Mouse (Mus musculus) intestine, embryonic 15.5 days (tissue): ENCODE results near the gene Sgo1. TPM values are rescaled to one million over a fixed set of nuclear protein-coding genes. Genes with fewer than 3 reads are reported as not detected.
"Not testable (repeated sequence)": the region's sequence is repeated elsewhere in the genome, so short reads cannot be mapped to it uniquely, and the experiment has no call there.

Source experiments
- ATAC-seq: fragments of 200-750 bp; cut with Nextera tagmentation; 2 replicates; pipeline ENCODE4 v1.8.0; 2017; ENCODE audit warnings: moderate TSS enrichment, moderate library complexity
- H3K27ac ChIP-seq: fragments of 300-500 bp; sonication (generic); 2 replicates; pipeline ENCODE4 v1.5.1; 2015; ENCODE audit warnings: mild to moderate bottlenecking, inconsistent platforms
- H3K27me3 ChIP-seq: fragments of 300-500 bp; sonication (generic); replicated peaks from 2 replicates; pipeline ENCODE4 v1.6.1; 2015; ENCODE audit warnings: inconsistent platforms
- H3K36me3 ChIP-seq: fragments of 300-500 bp; sonication (generic); 2 replicates; pipeline ENCODE4 v1.6.1; 2015; ENCODE audit warnings: inconsistent platforms
- H3K4me1 ChIP-seq: fragments of 300-500 bp; sonication (generic); replicated peaks from 2 replicates; pipeline ENCODE4 v1.6.1; 2015; ENCODE audit warnings: inconsistent platforms
- H3K4me2 ChIP-seq: fragments of 300-500 bp; sonication (generic); replicated peaks from 2 replicates; pipeline ENCODE4 v1.6.1; 2015; ENCODE audit warnings: mild to moderate bottlenecking, inconsistent platforms
- H3K4me3 ChIP-seq: fragments of 300-500 bp; sonication (generic); replicated peaks from 2 replicates; pipeline ENCODE4 v1.5.1; 2015; ENCODE audit warnings: inconsistent platforms
- H3K9ac ChIP-seq: fragments of 300-500 bp; sonication (generic); 2 replicates; pipeline ENCODE4 v1.6.1; 2015; ENCODE audit warnings: inconsistent platforms
- H3K9me3 ChIP-seq: fragments of 300-500 bp; sonication (generic); 2 replicates; pipeline ENCODE4 v1.6.1; 2016; ENCODE audit warnings: inconsistent platforms
- WGBS: fragments of 180-500 bp; shearing (Covaris S2); methylation state at CpG from one replicate; pipeline ENCODE4 v1.1.7; 2015; 5-methylcytosine and 5-hydroxymethylcytosine counted together
- polyA plus RNA-seq: library from polyadenylated mRNA; unstranded; fragments of >200 nt; fragmentation: Nextera tagmentation; extraction: Ambion mirVana; gene quantifications from 2 replicates; pipeline ENCODE4 v1.2.1, GENCODE M21; 2015

Sgo1 gene
- polyA plus RNA-seq, 1 experiment from 2014 or later: 36.0 TPM

DNA sequence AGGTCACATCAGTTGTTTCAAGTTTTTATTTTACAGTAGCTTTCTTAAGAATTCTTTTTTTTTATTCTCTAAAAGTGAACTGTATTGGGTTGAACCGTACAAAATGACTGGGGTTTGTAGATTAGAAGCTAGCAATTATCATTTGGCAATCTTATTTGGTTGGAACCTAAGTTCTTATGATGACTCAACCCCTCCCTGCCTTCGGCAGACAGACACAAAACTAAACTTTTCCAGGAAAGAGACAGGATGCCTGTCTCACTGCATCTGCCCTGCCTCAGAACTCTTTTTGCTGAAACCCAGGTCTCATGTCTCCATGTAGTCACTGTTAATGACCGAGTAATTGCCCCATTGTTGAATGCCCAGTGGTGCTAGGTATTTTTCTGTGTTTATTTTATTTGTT, 24.9 kb downstream of the Sgo1 start:
- H3K36me3 ChIP-seq: no peaks in the 10 kb centered on the region
- no peak overlapping the region for H3K4me2 ChIP-seq
- WGBS: 86% methylated on average over 3 of the region's 3 CpGs

DNA sequence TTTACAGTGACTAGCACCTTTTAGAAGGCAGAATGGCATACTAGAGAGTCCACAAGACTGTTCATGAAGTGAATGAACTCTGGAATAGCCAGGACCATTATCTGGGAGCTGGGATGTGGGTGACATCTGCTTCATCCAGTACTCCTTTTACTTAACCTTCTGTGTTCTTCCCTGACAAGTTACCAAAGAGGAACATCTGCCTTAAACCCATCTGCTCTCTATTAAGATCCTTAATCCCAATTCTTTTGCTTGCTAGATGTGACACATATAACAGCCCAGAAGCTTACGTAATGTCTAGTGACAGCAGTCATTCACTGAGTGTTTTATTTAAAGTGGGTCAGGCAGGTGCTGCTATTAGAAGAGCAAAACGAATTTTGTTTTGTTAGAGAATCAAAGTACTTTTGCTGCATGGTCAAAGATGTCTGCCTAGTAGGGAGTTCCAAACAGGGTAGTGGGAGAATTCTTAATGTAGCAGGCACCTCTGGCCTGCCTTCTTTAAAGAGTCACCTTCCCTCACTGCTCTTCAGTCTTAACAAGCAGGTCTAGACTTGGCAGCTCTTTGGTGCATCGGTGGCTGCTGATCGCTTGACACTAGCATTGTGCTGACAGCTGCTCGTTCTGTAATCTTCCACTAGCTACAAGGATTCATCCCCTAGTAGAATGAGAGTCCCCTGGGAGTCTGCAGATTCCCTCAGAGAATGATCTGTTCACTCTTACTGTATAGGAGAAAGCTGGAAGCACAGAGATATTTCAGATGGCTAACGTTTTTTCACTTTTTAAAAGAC, 27.9 kb downstream of the Sgo1 start:
- H3K9ac ChIP-seq: no peak overlapping the region
- no peaks in the 10 kb centered on the region for H3K9me3 ChIP-seq
- WGBS: 82% methylated on average over 6 of the region's 6 CpGs
- H3K4me2 ChIP-seq: no peak overlapping the region
- no peak overlapping the region for H3K27ac ChIP-seq
- H3K4me1 ChIP-seq: no peaks in the 10 kb centered on the region
- ATAC-seq: no peak
- H3K4me3 ChIP-seq: no peak overlapping the region
- H3K27me3 ChIP-seq: no peaks in the 10 kb centered on the region
- H3K36me3 ChIP-seq: no peaks in the 10 kb centered on the region

More for the DNA sequence above, 24.9 kb downstream of the Sgo1 start:
- no peak for ATAC-seq
- H3K27ac ChIP-seq: no peak overlapping the region
- no peaks in the 10 kb centered on the region for H3K9me3 ChIP-seq
- H3K4me3 ChIP-seq: no peak overlapping the region
- H3K9ac ChIP-seq: no peak overlapping the region
- no peaks in the 10 kb centered on the region for H3K4me1 ChIP-seq
- no peaks in the 10 kb centered on the region for H3K27me3 ChIP-seq

DNA sequence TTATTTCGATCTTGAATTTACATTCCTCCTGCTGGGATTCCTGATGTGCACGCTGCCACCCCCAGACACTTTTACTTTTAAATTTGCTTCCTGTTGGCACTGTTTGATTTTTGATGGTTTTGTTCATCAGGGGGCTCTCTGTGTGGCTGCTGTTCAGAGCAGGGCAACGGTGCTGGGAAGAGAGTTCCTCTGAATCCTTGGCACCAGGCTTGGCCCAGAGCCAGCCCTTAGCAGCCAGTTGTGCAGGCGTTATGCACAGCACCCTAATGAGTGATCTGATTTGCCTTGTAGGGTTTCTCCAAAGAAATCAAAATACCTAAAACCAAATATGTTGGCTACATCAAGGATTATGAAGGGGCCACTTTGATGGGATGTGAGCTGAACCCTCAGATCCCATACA, 29.4 kb downstream of the Sgo1 start:
- no peaks in the 10 kb centered on the region for H3K4me1 ChIP-seq
- H3K9ac ChIP-seq: no peak overlapping the region
- no peak overlapping the region for H3K4me2 ChIP-seq
- no peak overlapping the region for H3K27ac ChIP-seq
- 78% methylated on average over 4 of the region's 4 CpGs for WGBS
- no peak overlapping the region for H3K4me3 ChIP-seq
- no peak for ATAC-seq
- H3K27me3 ChIP-seq: no peaks in the 10 kb centered on the region
- H3K36me3 ChIP-seq: no peaks in the 10 kb centered on the region; the same call in 1 of the 2 replicates
- H3K9me3 ChIP-seq: no peaks in the 10 kb centered on the region

DNA sequence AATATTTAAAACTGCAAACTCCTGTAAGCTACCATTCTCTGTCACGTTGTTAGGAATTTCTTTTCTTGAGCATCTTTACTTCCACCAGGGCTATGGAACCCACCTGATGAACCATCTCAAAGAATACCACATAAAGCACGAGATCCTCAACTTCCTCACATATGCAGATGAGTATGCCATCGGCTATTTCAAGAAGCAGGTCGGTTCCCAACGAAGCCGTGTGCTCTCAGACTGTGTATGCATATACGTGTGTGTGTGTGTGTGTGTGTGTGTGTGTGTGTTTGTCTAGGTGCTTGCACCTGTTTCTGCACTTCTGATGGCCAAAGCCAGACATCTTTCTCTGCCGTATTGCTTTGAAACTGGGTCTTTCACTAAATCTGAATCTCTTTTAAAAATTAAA, 29.9 kb downstream of the Sgo1 start:
- Histone ChIP-seq H3K9me3 (no peaks in the 10 kb centered on the region), H3K27me3 (no peaks in the 10 kb centered on the region), H3K27ac (no peak overlapping the region), H3K36me3 (no peaks in the 10 kb centered on the region; the same call in 1 of the 2 replicates), H3K4me1 (no peaks in the 10 kb centered on the region), H3K4me2 (no peak overlapping the region), H3K4me3 (no peak overlapping the region), H3K9ac (no peak overlapping the region)
- ATAC-seq: no peak
- 90% methylated on average over 8 of the region's 8 CpGs for WGBS

DNA sequence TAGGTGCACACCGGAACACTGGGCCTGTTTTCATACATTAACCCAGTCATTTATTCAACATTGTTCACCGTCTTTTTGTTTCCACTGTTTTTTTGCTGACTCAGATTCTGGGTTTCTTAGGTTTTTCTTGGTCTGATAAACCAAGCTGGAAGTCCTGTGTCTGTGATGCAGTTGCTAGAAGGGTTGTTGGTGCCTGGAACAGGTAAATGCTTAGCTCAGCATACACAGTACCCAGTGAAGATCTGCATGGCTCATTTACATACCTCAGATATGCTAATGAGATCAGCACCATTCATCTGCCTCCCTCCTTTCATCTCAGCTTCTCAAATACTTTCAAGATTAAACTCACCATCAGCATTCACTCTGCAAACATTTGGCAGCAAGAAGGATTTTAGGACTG, 30.5 kb downstream of the Sgo1 start:
- no peak for ATAC-seq
- H3K4me3 ChIP-seq: no peak overlapping the region
- H3K4me2 ChIP-seq: no peak overlapping the region
- WGBS: 90% methylated on average over 2 of the region's 2 CpGs
- no peak overlapping the region for H3K27ac ChIP-seq
- H3K9ac ChIP-seq: no peak overlapping the region
- H3K27me3 ChIP-seq: no peaks in the 10 kb centered on the region
- no peaks in the 10 kb centered on the region for H3K9me3 ChIP-seq
- no peaks in the 10 kb centered on the region for H3K4me1 ChIP-seq
- no peaks in the 10 kb centered on the region; the same call in 1 of the 2 replicates for H3K36me3 ChIP-seq

DNA sequence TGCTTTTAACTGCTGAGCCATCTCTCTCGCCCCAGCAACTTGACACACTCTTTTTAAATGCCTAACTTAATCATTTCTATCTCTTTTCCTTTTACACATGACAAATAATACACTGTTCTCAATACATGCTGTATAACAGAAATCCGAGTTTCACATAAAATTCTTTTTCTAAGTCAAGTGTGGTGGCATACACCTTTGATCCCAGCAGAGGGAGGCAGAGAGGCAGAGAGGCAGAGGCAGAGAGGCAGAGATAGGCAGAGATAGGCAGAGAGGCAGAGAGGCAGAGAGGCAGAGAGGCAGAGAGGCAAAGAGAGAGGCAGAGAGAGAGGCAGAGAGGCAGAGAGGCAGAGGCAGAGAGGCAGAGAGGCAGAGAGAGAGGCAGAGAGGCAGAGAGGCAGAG, 31.7 kb downstream of the Sgo1 start:
- not testable (repeated sequence) for H3K4me3 ChIP-seq, ATAC-seq, H3K4me2 ChIP-seq, H3K4me1 ChIP-seq, H3K27ac ChIP-seq, H3K9ac ChIP-seq, H3K27me3 ChIP-seq, H3K36me3 ChIP-seq, H3K9me3 ChIP-seq
- 80% methylated on average over 2 of the region's 2 CpGs for WGBS

DNA sequence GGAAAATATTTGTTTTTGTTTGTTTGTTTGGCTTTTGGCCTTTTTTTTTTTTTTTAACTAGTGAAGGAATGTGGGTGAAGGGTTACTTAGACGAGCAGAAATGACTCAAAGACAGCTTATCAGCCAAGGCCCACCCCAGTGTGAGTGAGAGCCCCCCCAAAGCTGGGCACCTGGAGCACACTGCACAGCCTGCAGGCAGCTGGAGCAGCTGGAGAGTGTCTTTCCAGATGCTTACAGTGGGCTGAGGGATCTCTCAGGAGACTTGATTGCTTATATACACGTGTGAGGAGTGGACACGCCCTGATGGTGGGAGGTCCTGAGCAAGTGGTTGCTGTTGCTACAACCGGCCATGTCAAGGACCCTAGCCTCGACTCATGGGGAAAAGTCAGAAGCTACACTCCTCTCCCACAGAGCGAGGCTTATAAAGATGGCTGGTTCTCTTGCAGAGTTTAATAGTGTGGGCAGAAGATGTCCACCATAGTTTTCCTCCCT, 32.7 kb downstream of the Sgo1 start:
- Histone ChIP-seq H3K36me3 (no peaks in the 10 kb centered on the region; the same call in 1 of the 2 replicates), H3K27me3 (no peaks in the 10 kb centered on the region), H3K4me3 (no peak overlapping the region), H3K27ac (no peak overlapping the region), H3K4me1 (no peaks in the 10 kb centered on the region), H3K9ac (no peak overlapping the region), H3K9me3 (no peaks in the 10 kb centered on the region), H3K4me2 (no peak overlapping the region)
- ATAC-seq: no peak
- WGBS: 33% methylated on average over 6 of the region's 6 CpGs

DNA sequence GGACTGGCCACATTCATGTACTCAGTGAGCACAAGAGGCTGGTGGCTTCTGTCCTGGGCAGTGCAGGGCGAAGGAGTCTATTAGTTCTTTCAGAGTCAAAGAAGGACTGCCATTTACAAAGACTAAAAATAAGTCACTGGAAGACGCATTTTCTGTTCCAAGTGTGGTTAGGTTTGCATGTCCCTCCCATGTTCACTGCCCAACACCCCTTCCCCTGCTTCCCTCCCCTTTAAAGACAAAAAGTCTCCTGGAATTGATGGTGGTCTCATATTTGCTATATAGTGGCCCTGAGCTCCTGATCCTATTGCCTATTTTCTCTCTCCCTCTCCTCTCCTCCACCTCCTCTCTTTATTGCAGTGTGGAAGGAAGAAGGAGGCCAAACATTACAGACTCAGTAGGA, 33.2 kb downstream of the Sgo1 start:
- Histone ChIP-seq H3K9ac (no peak overlapping the region), H3K4me3 (no peak overlapping the region), H3K27me3 (no peaks in the 10 kb centered on the region), H3K27ac (no peak overlapping the region), H3K4me2 (no peak overlapping the region), H3K36me3 (no peaks in the 10 kb centered on the region; the same call in 1 of the 2 replicates), H3K9me3 (no peaks in the 10 kb centered on the region), H3K4me1 (no peaks in the 10 kb centered on the region)
- 90% methylated on average over 2 of the region's 2 CpGs for WGBS
- ATAC-seq: no peak

DNA sequence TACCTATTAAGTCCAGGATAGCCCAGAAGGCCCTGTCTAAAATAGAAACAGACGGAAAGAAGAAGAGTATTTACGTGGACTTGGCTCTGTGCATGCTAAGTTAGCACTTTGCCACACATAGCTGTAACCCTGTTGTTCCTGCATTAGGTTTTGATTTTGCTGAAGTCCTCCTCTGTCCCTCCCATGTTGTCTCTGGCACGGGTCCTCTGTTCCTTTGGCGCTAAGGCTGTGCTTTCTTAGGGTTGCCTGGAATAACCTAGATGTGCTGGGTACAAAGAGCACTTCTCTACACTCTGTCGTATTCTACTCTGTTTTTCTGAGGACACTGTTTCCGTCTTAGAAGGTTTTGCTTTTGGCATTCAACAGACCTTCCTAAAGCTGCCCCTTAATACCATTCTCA, 34.1 kb downstream of the Sgo1 start:
- H3K4me2 ChIP-seq: no peak overlapping the region
- no peak overlapping the region for H3K9ac ChIP-seq
- no peak for ATAC-seq
- no peaks in the 10 kb centered on the region for H3K27me3 ChIP-seq
- WGBS: 92% methylated on average over 6 of the region's 6 CpGs
- no peak overlapping the region for H3K4me3 ChIP-seq
- H3K27ac ChIP-seq: no peak overlapping the region
- H3K36me3 ChIP-seq: no peaks in the 10 kb centered on the region; the same call in 1 of the 2 replicates
- no peaks in the 10 kb centered on the region for H3K4me1 ChIP-seq
- no peaks in the 10 kb centered on the region for H3K9me3 ChIP-seq

DNA sequence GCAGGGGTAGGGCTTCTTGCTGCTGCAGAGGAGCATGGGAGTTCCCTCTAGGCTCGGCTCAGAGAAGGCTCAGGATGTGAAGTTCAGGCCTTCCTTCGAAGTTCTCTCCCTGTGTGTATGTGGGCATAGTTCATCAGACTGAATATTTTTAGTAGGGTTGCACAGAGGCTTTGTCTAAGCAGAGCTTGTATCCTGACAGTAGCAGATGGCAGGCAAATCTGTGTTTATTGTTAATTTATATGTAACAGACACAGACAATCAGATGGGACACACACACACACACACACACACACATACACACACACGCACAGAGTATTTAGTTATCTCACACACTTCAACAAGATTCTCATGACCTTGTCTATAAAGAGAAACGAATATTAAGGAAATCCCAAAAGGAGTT, 34.5 kb downstream of the Sgo1 start:
- H3K4me1 ChIP-seq: no peaks in the 10 kb centered on the region
- H3K27me3 ChIP-seq: no peaks in the 10 kb centered on the region
- WGBS: 87% methylated on average over 4 of the region's 4 CpGs
- no peak overlapping the region for H3K4me2 ChIP-seq
- ATAC-seq: no peak
- H3K4me3 ChIP-seq: no peak overlapping the region
- H3K9ac ChIP-seq: no peak overlapping the region
- H3K27ac ChIP-seq: no peak overlapping the region
- no peaks in the 10 kb centered on the region for H3K9me3 ChIP-seq
- no peaks in the 10 kb centered on the region; the same call in 1 of the 2 replicates for H3K36me3 ChIP-seq

DNA sequence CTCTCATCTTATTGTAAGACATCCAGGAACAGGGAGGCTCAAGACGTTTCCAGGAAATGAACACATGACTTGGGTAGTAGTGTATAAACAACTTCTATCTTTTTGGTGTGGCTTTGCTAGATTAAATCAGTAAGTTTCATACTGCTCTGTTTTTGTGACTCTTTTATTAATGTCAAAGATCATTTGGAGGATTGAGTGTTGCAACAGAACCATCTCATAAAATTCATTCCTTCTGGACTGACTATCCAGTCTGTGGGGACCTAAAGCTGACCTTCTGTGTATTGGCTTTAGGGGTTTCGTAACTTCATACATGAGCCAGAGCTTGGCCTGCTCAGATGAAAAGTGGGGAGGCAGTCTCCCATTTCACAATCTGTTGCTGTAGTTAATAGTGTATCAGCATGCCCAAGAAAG, 38.9 kb downstream of the Sgo1 start:
- Histone ChIP-seq H3K4me2 (no peak overlapping the region), H3K4me1 (no peaks in the 10 kb centered on the region), H3K9ac (no peak overlapping the region), H3K4me3 (no peak overlapping the region), H3K9me3 (no peaks in the 10 kb centered on the region), H3K36me3 (peaks cover 4% of the 10 kb centered on the region; the same call in 1 of the 2 replicates), H3K27me3 (no peaks in the 10 kb centered on the region), H3K27ac (no peak overlapping the region)
- no peak for ATAC-seq
- WGBS: 77% methylated on average over 2 of the region's 2 CpGs

DNA sequence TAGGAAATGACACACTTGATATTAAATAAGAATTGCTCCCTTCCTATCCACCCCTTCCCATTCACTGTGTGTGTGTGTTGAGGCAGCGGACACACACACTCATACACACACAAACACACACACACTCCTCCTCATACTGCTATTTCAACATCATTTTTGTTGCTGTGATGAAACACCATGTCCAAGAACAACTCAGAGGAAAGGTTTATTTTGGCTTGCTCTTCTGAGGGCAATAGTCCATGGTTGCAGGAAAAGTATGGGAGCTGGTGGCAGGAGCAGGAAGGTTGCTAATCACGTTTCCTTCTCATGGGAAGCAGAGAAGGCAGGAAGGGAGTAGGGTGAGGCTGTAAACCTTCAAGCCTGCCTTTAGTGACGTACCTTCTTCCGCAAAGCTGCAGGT, 45.8 kb downstream of the Sgo1 start:
- WGBS: 81% methylated on average over 4 of the region's 4 CpGs
- H3K36me3 ChIP-seq: peaks cover 10% of the 10 kb centered on the region; the same call in 1 of the 2 replicates
- ATAC-seq: no peak

DNA sequence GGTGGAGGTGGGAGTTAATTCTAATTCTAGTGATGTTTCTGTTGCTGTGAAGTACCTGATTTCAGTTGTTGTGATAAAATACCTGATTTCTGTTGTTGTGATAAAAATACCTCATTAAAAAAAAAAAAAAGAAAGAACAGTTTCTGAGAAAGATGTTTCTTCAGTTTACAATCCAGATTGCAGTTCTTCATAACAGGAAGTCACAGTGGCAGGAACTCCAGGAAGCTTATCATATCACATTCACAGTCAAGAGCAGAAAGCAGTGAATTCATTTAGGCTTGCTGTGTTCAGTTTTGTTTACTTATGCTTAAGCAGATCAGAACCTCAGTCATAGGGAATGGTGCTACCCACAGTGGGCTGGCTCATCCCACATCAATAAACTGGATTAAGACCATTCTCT, 57.8 kb downstream of the Sgo1 start:
- H3K4me3 ChIP-seq: no peak overlapping the region
- H3K4me2 ChIP-seq: no peak overlapping the region
- no peak overlapping the region for H3K9ac ChIP-seq
- 0 out of 2 replicates have a peak, but pooled peaks cover 5% of the 10 kb centered on the region for H3K36me3 ChIP-seq
- H3K27ac ChIP-seq: no peak overlapping the region
- no peaks in the 10 kb centered on the region for H3K9me3 ChIP-seq
- no peak for ATAC-seq
- H3K4me1 ChIP-seq: no peaks in the 10 kb centered on the region
- H3K27me3 ChIP-seq: no peaks in the 10 kb centered on the region

More for the DNA sequence above, 45.8 kb downstream of the Sgo1 start:
- no peaks in the 10 kb centered on the region for H3K27me3 ChIP-seq
- no peak overlapping the region for H3K27ac ChIP-seq
- H3K9ac ChIP-seq: no peak overlapping the region
- no peaks in the 10 kb centered on the region for H3K9me3 ChIP-seq
- no peaks in the 10 kb centered on the region for H3K4me1 ChIP-seq
- H3K4me2 ChIP-seq: no peak overlapping the region
- no peak overlapping the region for H3K4me3 ChIP-seq
